Mouse (Mus musculus) lung, embryonic 16.5 days (tissue): ENCODE data around the gene Mterf4. TPM values are rescaled to one million over a fixed set of nuclear protein-coding genes. Genes with fewer than 3 reads are reported as not detected.

Source experiments
- ATAC-seq: fragments of 200-750 bp; cut with Nextera tagmentation; 2 replicates; pipeline ENCODE4 v1.8.0; 2017; ENCODE audit warnings: low read depth, mild to moderate bottlenecking, moderate library complexity
- H3K27ac ChIP-seq: fragments of 300-500 bp; sonication (generic); 2 replicates; pipeline ENCODE4 v1.5.1; 2014; ENCODE audit warnings: mild to moderate bottlenecking, control low read depth, low read length
- H3K27me3 ChIP-seq: fragments of 300-500 bp; sonication (generic); 2 replicates; pipeline ENCODE4 v1.6.1; 2014; ENCODE audit warnings: low read depth, low read length, mixed read lengths; ENCODE audit not compliant: control insufficient read depth, insufficient read depth
- H3K36me3 ChIP-seq: fragments of 300-500 bp; sonication (generic); 2 replicates; pipeline ENCODE4 v1.6.1; 2014; ENCODE audit warnings: low read length; ENCODE audit not compliant: control insufficient read depth, insufficient read depth
- H3K4me1 ChIP-seq: fragments of 300-500 bp; sonication (generic); replicated peaks from 2 replicates; pipeline ENCODE4 v1.6.1; 2014; ENCODE audit warnings: low read length, mixed read lengths; ENCODE audit not compliant: control insufficient read depth, insufficient read depth
- H3K4me2 ChIP-seq: fragments of 300-500 bp; sonication (generic); 2 replicates; pipeline ENCODE4 v1.6.1; 2014; ENCODE audit warnings: low read depth, low read length, control low read depth
- H3K4me3 ChIP-seq: fragments of 300-500 bp; sonication (generic); 2 replicates; pipeline ENCODE4 v1.5.1; 2014; ENCODE audit warnings: mild to moderate bottlenecking, low read length, control low read depth
- H3K9ac ChIP-seq: fragments of 300-500 bp; sonication (generic); 2 replicates; pipeline ENCODE4 v1.6.1; 2014; ENCODE audit warnings: low read length, control low read depth
- H3K9me3 ChIP-seq: fragments of 300-500 bp; sonication (generic); 2 replicates; pipeline ENCODE4 v1.6.1; 2016; ENCODE audit warnings: low read length; ENCODE audit not compliant: control insufficient read depth
- WGBS: fragments of 180-500 bp; shearing (Covaris S2); extraction: QIAGEN DNeasy Blood & Tissue Kit; methylation state at CpG from one replicate; pipeline ENCODE4 v1.1.7; 2014; 5-methylcytosine and 5-hydroxymethylcytosine counted together
- polyA plus RNA-seq: library from polyadenylated mRNA; unstranded; fragments of >200 nt; fragmentation: Nextera tagmentation; extraction: Ambion mirVana; gene quantifications from 2 replicates; pipeline ENCODE4 v1.2.1, GENCODE M21; 2015

Mterf4 gene
- polyA plus RNA-seq = 34.2 and 36.4 TPM in 2 replicates

- H3K9ac ChIP-seq = peak within 1 kb of the TSS; percentile 94
- peak within 1 kb of the TSS; percentile 65; the same call in 1 of the 2 replicates for H3K27ac ChIP-seq
- peaks cover 14% of the 10 kb centered on the region for H3K36me3 ChIP-seq
- WGBS = 6% methylated on average over 36 of the region's 36 CpGs
- H3K4me1 ChIP-seq = peaks cover 7% of the 10 kb centered on the region; the same call in 1 of the 2 replicates
- H3K4me2 ChIP-seq = peak within 1 kb of the TSS; percentile 88
- peak within 1 kb of the TSS; percentile 97 for H3K4me3 ChIP-seq
- ATAC-seq = peak; percentile 92
- no peaks in the 10 kb centered on the region for H3K27me3 ChIP-seq
- no peaks in the 10 kb centered on the region for H3K9me3 ChIP-seq
Observed at GRCm38 (mm10) chr1:93305581-93306337, at the start of gene Mterf4. TSS of gene Mterf4 (minus strand) at chr1:93305915.

- H3K9me3 ChIP-seq = no peaks in the 10 kb centered on the region
- H3K4me2 ChIP-seq = no peak overlapping the region
- no peaks in the 10 kb centered on the region for H3K27me3 ChIP-seq
- H3K4me3 ChIP-seq = no peak overlapping the region
- no peak overlapping the region for H3K27ac ChIP-seq
- no peak overlapping the region for H3K9ac ChIP-seq
- H3K4me1 ChIP-seq = no peaks in the 10 kb centered on the region
- peaks cover 36% of the 10 kb centered on the region for H3K36me3 ChIP-seq
- whole genome bisulfite sequencing = 87% methylated on average over 2 of the region's 2 CpGs
- ATAC-seq = no peak
Observed at GRCm38 (mm10) chr1:93352724-93353123, 47.0 kb upstream of the Mterf4 start.

- Histone ChIP-seq H3K27me3 (no peaks in the 10 kb centered on the region), H3K27ac (no peak overlapping the region), H3K4me1 (peaks cover under 1% of the 10 kb centered on the region), H3K36me3 (peaks cover 39% of the 10 kb centered on the region), H3K4me3 (no peak overlapping the region), H3K9ac (no peak overlapping the region), H3K9me3 (no peaks in the 10 kb centered on the region), H3K4me2 (no peak overlapping the region)
- ATAC-seq = no peak
- 82% methylated on average over 4 of the region's 4 CpGs for WGBS
Observed at GRCm38 (mm10) chr1:93349701-93350100, 44.0 kb upstream of the Mterf4 start.

- peaks cover 21% of the 10 kb centered on the region for H3K36me3 ChIP-seq
- H3K9ac ChIP-seq = no peak overlapping the region
- ATAC-seq = no peak
- no peak overlapping the region for H3K4me3 ChIP-seq
- no peaks in the 10 kb centered on the region for H3K9me3 ChIP-seq
- no peaks in the 10 kb centered on the region for H3K27me3 ChIP-seq
- H3K27ac ChIP-seq = no peak overlapping the region
- H3K4me2 ChIP-seq = no peak overlapping the region
- 79% methylated on average over 5 of the region's 5 CpGs for WGBS
- peaks cover 7% of the 10 kb centered on the region for H3K4me1 ChIP-seq
Observed at GRCm38 (mm10) chr1:93347176-93347575, 41.5 kb upstream of the Mterf4 start.

- no peaks in the 10 kb centered on the region for H3K9me3 ChIP-seq
- no peaks in the 10 kb centered on the region for H3K27me3 ChIP-seq
- peaks cover 9% of the 10 kb centered on the region for H3K36me3 ChIP-seq
- H3K9ac ChIP-seq = peak overlapping the region; percentile 92
- under 1% methylated on average over 39 of the region's 39 CpGs for WGBS
- peak overlapping the region; percentile 98 for H3K4me3 ChIP-seq
- ATAC-seq = peak; percentile 97
- peak overlapping the region; percentile 27; the same call in 1 of the 2 replicates for H3K27ac ChIP-seq
- peak overlapping the region; percentile 90 for H3K4me2 ChIP-seq
- peaks cover 16% of the 10 kb centered on the region for H3K4me1 ChIP-seq
Observed at GRCm38 (mm10) chr1:93343504-93344047, 37.9 kb upstream of the Mterf4 start.

GRCm38 (mm10) chr1:93342648-93343503 is 37.2 kb upstream of the Mterf4 start, which contains the start of the genes Ppp1r7 and Pask:
TSS of gene Ppp1r7 (plus strand) at chr1:93342854.
TSS of gene Pask (minus strand) at chr1:93343482.
- H3K27me3 ChIP-seq = no peaks in the 10 kb centered on the region
- peak within 1 kb of the TSS; percentile 90 for H3K4me2 ChIP-seq
- peak within 1 kb of the TSS; percentile 92 for H3K9ac ChIP-seq
- peak within 1 kb of the TSS; percentile 27; the same call in 1 of the 2 replicates for H3K27ac ChIP-seq
- ATAC-seq = peak; percentile 98
- no peaks in the 10 kb centered on the region for H3K9me3 ChIP-seq
- peaks cover 9% of the 10 kb centered on the region for H3K36me3 ChIP-seq
- H3K4me1 ChIP-seq = peaks cover 16% of the 10 kb centered on the region
- peak within 1 kb of the TSS; percentile 98 for H3K4me3 ChIP-seq
- WGBS = 0% methylated on average over 63 of the region's 63 CpGs

GRCm38 (mm10) chr1:93334621-93335020 is 28.9 kb upstream of the Mterf4 start:
- H3K9ac ChIP-seq = no peak overlapping the region
- H3K4me3 ChIP-seq = no peak overlapping the region
- 72% methylated on average over 2 of the region's 2 CpGs for WGBS
- H3K4me1 ChIP-seq = no peaks in the 10 kb centered on the region
- H3K27ac ChIP-seq = no peak overlapping the region
- no peak for ATAC-seq
- 0 out of 2 replicates have a peak, but pooled peaks cover 2% of the 10 kb centered on the region for H3K36me3 ChIP-seq
- no peaks in the 10 kb centered on the region for H3K9me3 ChIP-seq
- no peak overlapping the region for H3K4me2 ChIP-seq
- no peaks in the 10 kb centered on the region for H3K27me3 ChIP-seq

- H3K27ac ChIP-seq = no peak overlapping the region
- H3K4me1 ChIP-seq = no peaks in the 10 kb centered on the region
- no peak overlapping the region for H3K9ac ChIP-seq
- no peak for ATAC-seq
- H3K4me3 ChIP-seq = no peak overlapping the region
- WGBS = 80% methylated on average over 3 of the region's 3 CpGs
- no peaks in the 10 kb centered on the region for H3K27me3 ChIP-seq
- no peaks in the 10 kb centered on the region for H3K9me3 ChIP-seq
- peaks cover 20% of the 10 kb centered on the region for H3K36me3 ChIP-seq
- H3K4me2 ChIP-seq = no peak overlapping the region
Observed at GRCm38 (mm10) chr1:93326446-93326845, 20.7 kb upstream of the Mterf4 start.

- Histone ChIP-seq H3K27me3 (no peaks in the 10 kb centered on the region), H3K36me3 (peaks cover 38% of the 10 kb centered on the region), H3K27ac (no peak overlapping the region), H3K4me1 (no peaks in the 10 kb centered on the region), H3K4me3 (no peak overlapping the region), H3K9me3 (no peaks in the 10 kb centered on the region), H3K4me2 (no peak overlapping the region), H3K9ac (no peak overlapping the region)
- no peak for ATAC-seq
- 93% methylated on average over 6 of the region's 6 CpGs for WGBS
Observed at GRCm38 (mm10) chr1:93323973-93324372, 18.3 kb upstream of the Mterf4 start.
